Mouse (Mus musculus) lung, postnatal 14 days (tissue): ENCODE measurements around the gene Cdh15.
A peak's percentile ranks its signal among the peaks of the same experiment; 100 is the strongest.

Source experiments
- DNase-seq: peaks from one replicate; pipeline ENCODE4 v3.0.0; 2021

Cdh15 gene

GRCm38 (mm10) chr8:122847829-122848561 lies at the start of gene Cdh15:
Gene Cdh15, plus strand, starts transcription at chr8:122847966.
- DNase-seq, result peak; percentile 46

GRCm38 (mm10) chr8:122803906-122804761 lies 43.6 kb upstream of the Cdh15 start:
- DNase-seq, result no peak

GRCm38 (mm10) chr8:122805349-122805748 lies 42.4 kb upstream of the Cdh15 start:
- no peak for DNase-seq

GRCm38 (mm10) chr8:122806956-122807538 lies 40.7 kb upstream of the Cdh15 start:
- DNase-seq, result no peak

- DNase-seq, result no peak
These were observed 39.9 kb upstream of the Cdh15 start for GRCm38 (mm10) chr8:122807907-122808306.

- no peak for DNase-seq
These were observed 37.4 kb upstream of the Cdh15 start for GRCm38 (mm10) chr8:122810376-122810775.

- no peak for DNase-seq
These were observed 35.8 kb upstream of the Cdh15 start for GRCm38 (mm10) chr8:122811870-122812494.

- no peak for DNase-seq
These were observed 35.0 kb upstream of the Cdh15 start for GRCm38 (mm10) chr8:122812610-122813250.

GRCm38 (mm10) chr8:122814608-122815007 lies 33.2 kb upstream of the Cdh15 start:
- no peak for DNase-seq

GRCm38 (mm10) chr8:122816965-122817364 lies 30.8 kb upstream of the Cdh15 start:
- no peak for DNase-seq

GRCm38 (mm10) chr8:122817724-122818496 lies 29.9 kb upstream of the Cdh15 start:
- DNase-seq, result no peak

GRCm38 (mm10) chr8:122819776-122820175 lies 28.0 kb upstream of the Cdh15 start:
- no peak for DNase-seq

GRCm38 (mm10) chr8:122824571-122824970 lies 23.2 kb upstream of the Cdh15 start:
- DNase-seq, result no peak

- no peak for DNase-seq
These were observed 22.8 kb upstream of the Cdh15 start for GRCm38 (mm10) chr8:122824986-122825385.

- DNase-seq, result no peak
These were observed 22.4 kb upstream of the Cdh15 start for GRCm38 (mm10) chr8:122825408-122825807.

GRCm38 (mm10) chr8:122829396-122829795 lies 18.4 kb upstream of the Cdh15 start:
- DNase-seq, result no peak

GRCm38 (mm10) chr8:122830349-122831061 lies 17.3 kb upstream of the Cdh15 start:
- DNase-seq, result peak; percentile 95

GRCm38 (mm10) chr8:122834416-122834815 lies 13.3 kb upstream of the Cdh15 start:
- no peak for DNase-seq

- peak; percentile 80 for DNase-seq
These were observed 12.8 kb upstream of the Cdh15 start for GRCm38 (mm10) chr8:122834971-122835370.

GRCm38 (mm10) chr8:122836199-122836598 lies 11.6 kb upstream of the Cdh15 start:
- DNase-seq, result no peak

- DNase-seq, result no peak
These were observed 11.1 kb upstream of the Cdh15 start for GRCm38 (mm10) chr8:122836696-122837095.
